Mouse (Mus musculus): ENCODE data around the gene Gm27029. TPM values are rescaled to one million over a fixed set of nuclear protein-coding genes. Genes with fewer than 3 reads are reported as not detected.
A peak's percentile ranks its signal among the peaks of the same experiment; 100 is the strongest.
"Not testable (repeated sequence)": the region's sequence is repeated elsewhere in the genome, so short reads cannot be mapped to it uniquely, and the experiment has no call there.

Gene Gm27029
- 1 to 10 TPM; 5.8 to 7.1 TPM for total RNA-seq (2021)
- long read RNA-seq, experiment 1, partial matches to known transcripts = 0 of 4 reads
- long read RNA-seq, experiment 1, other reads (novel, unspliced or antisense) = 4 of 4 reads
- long read RNA-seq, experiment 2, partial matches to known transcripts = 1 of 1 reads
- long read RNA-seq, experiment 2, other reads (novel, unspliced or antisense) = 0 of 1 reads

- DNase-seq = no peak
Observed at GRCm38 (mm10) chr11:101424105-101424851, at the start of gene Gm27029. Gene Gm27029 (minus strand): TSS chr11:101424796.

- DNase-seq = no peak
Observed at GRCm38 (mm10) chr11:101474298-101474697, 49.7 kb upstream of the Gm27029 start.

GRCm38 (mm10) chr11:101473686-101474085 lies 49.1 kb upstream of the Gm27029 start:
- DNase-seq = not testable (repeated sequence)

- DNase-seq = no peak
Observed at GRCm38 (mm10) chr11:101472336-101472735, 47.7 kb upstream of the Gm27029 start.

- no peak for DNase-seq
Observed at GRCm38 (mm10) chr11:101471926-101472325, 47.3 kb upstream of the Gm27029 start.

GRCm38 (mm10) chr11:101470206-101470605 lies 45.6 kb upstream of the Gm27029 start:
- DNase-seq = no peak

GRCm38 (mm10) chr11:101469155-101469554 lies 44.6 kb upstream of the Gm27029 start:
- DNase-seq = no peak

GRCm38 (mm10) chr11:101468731-101469130 lies 44.1 kb upstream of the Gm27029 start:
- no peak for DNase-seq

- DNase-seq = no peak
Observed at GRCm38 (mm10) chr11:101468263-101468688, 43.7 kb upstream of the Gm27029 start.

- DNase-seq = peak; percentile 70
Observed at GRCm38 (mm10) chr11:101467477-101468262, 43.1 kb upstream of the Gm27029 start.

GRCm38 (mm10) chr11:101466552-101466950 lies 42.0 kb upstream of the Gm27029 start:
- not testable (repeated sequence) for DNase-seq

GRCm38 (mm10) chr11:101465869-101466551 lies 41.4 kb upstream of the Gm27029 start, which contains the start of gene Vat1:
Gene Vat1 (minus strand): TSS chr11:101466230.
- DNase-seq = peak; percentile 80

GRCm38 (mm10) chr11:101465101-101465868 lies 40.7 kb upstream of the Gm27029 start:
- DNase-seq = peak; percentile 83

GRCm38 (mm10) chr11:101464211-101465100 lies 39.9 kb upstream of the Gm27029 start, which contains the start of gene Rnd2:
Gene Rnd2 (plus strand): TSS chr11:101464999.
- DNase-seq = no peak

GRCm38 (mm10) chr11:101462583-101463440 lies 38.2 kb upstream of the Gm27029 start:
- no peak for DNase-seq

GRCm38 (mm10) chr11:101462141-101462540 lies 37.5 kb upstream of the Gm27029 start:
- DNase-seq = no peak

GRCm38 (mm10) chr11:101460321-101460720 lies 35.7 kb upstream of the Gm27029 start:
- no peak for DNase-seq

GRCm38 (mm10) chr11:101459716-101460115 lies 35.1 kb upstream of the Gm27029 start:
- no peak for DNase-seq

GRCm38 (mm10) chr11:101458217-101458616 lies 33.6 kb upstream of the Gm27029 start:
- no peak for DNase-seq

All from gastrocnemius, postnatal 25 days (tissue).